Mouse (Mus musculus) large intestine, adult 2 months (tissue): ENCODE measurements around the gene As3mt. TPM values are rescaled to one million over a fixed set of nuclear protein-coding genes. Genes with fewer than 3 reads are reported as not detected.
"Not testable (repeated sequence)": the region's sequence is repeated elsewhere in the genome, so short reads cannot be mapped to it uniquely, and the experiment has no call there.

Experiments used
- DNase-seq: peaks from one replicate; pipeline ENCODE4 v3.0.0-alpha.2; 2012; ENCODE audit warnings: low read depth, low spot score
- WGBS: fragments of 180-500 bp; shearing (Covaris S2); methylation state at CpG from one replicate; pipeline ENCODE4 v1.1.7; 2018; 5-methylcytosine and 5-hydroxymethylcytosine counted together
- polyA plus RNA-seq: library from polyadenylated mRNA; depleted of rRNA; stranded (reverse); fragments of >200 nt; gene quantifications from 2 replicates; pipeline ENCODE4 v1.2.3, GENCODE M21; 2012; rRNA removed

As3mt gene
- polyA plus RNA-seq, 1 experiment, result 19.9 TPM

DNA sequence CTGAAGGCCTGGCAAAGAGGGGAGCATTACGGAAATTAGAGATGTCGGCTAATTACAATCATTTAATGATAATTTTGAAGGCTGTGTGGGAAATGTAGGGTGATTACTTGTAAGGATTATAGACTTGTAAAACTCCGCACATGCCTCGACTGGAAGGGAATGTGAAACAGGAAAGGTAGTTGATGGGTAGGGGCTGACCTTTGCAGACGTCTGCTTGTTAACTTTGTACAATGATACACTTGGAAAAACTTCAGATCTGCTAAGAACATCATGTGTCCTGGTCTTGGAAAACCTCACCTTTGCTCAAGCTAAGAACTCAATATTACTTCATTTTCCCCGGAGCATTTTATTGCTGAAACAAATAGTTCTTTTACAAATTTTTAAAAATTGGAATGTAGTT, 64.5 kb downstream of the As3mt start:
- WGBS, result 75% methylated on average over 6 of the region's 6 CpGs
- no peak for DNase-seq

DNA sequence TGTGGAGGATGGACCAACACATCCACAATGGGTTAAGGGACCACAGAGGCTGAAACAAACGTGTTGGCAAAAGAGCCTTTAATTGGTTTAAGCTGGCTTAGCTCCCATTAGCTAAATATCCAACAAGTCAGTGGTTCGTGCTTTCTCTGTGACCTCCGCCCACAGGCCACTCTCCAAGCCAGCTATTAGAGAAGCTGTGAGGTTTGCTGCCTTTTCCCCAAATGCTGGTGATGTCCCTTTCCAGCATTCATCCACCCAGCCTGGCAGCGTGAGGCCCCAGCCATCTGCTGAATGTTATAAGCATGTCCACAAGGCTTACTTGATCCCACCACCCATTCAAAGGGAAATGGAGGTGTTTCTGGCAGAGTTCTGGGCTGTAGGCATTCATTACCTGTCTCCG, 69.1 kb downstream of the As3mt start:
- WGBS, result 62% methylated on average over 5 of the region's 5 CpGs
- no peak for DNase-seq

DNA sequence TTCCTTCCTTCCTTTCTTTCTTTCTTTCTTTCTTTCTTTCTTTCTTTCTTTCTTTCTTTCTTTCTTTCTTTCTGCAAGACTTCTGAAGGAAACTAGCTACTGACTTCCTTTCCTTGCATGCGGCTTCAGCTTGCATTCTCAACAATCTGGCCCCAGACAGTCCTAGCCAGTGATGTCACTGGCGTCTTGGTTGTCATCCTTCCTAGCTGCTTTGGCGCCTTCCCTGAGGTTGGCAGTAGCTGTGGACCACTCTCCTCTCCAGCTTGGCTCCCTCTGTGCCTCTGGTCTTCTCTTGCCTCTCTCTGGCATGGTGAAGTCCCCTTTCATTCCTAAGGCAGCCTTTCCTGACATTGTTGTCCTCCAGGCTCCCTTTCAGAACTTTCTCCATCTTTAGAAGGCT, 69.6 kb downstream of the As3mt start:
- no peak for DNase-seq
- WGBS, result 79% methylated on average over 3 of the region's 3 CpGs

DNA sequence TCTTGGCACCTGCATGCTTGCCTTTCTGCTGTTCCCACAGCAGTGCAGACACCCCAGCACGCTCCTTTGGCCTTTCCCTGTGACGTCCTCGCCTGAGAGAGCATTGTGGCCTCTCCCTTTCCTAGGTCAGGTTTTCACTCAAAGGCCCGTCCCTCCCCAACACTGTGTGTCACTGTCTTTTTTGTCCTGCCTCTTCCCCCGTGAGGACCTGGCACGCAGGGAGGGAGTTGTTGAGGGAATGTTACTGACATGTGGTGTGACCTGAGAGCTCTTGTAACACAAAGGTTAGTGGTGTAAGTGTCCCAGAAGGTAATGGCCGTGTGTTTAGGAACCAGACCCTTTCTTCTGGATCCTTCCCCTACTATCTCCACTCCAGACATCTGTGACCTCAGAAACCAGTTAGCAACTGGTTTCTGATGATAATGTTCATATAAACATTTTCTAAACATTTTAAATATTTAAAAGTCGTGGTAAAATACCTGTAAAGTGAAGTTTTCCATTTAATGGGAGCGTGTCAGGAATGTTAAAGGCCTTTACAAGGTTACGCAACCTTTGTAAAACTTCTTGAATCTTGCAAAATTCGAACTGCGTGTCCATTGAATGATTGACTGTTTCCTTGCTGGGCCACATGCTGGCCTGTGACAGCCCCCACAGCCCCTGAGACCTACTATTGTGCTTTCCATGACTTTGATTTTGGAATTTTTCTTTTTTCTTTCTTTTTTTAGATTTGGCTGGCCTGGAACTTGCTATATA, 70.8 kb downstream of the As3mt start:
- no peak for DNase-seq
- 74% methylated on average over 12 of the region's 12 CpGs for WGBS

DNA sequence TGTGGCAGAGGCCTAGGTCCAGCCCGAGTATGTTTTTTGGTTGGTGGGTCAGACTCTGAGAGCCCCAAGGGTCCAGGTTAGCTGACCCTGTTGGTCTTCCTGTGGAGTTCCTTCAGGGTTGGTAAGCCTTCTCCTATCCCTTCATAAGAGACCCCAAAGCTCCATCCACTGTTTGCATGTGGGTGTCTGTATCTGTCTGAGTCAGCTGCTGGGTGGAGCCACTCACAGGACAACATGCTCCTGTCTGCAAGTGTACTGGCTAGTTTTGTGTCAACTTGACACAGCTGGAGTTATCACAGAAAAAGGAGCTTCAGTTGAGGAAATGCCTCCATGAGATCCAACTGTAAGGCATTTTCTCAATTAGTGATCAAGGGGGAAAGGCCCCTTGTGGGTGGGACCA, 71.9 kb downstream of the As3mt start:
- 95% methylated on average over 1 of the region's 1 CpGs for WGBS
- not testable (repeated sequence) for DNase-seq

DNA sequence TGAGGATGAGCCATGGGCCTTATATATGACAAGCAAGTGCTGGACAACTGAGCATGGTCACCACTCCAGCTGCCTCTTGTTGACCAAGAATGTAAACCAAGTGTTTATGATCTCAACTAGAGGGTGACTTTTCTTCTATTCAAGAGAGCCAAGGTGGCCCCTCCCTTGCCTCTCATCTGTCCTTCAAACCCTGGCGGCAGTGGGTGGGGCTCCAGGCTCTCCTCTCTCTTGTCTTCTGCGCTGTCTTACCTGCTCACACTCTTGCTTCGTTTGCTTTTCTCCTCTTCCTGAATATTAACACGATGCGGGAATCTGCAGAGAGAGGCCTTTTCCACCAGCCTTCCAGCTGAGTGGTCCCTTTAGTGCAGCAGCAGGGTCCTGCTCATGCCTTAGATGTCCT, 76.8 kb downstream of the As3mt start:
- no peak for DNase-seq
- WGBS, result 44% methylated on average over 5 of the region's 5 CpGs

DNA sequence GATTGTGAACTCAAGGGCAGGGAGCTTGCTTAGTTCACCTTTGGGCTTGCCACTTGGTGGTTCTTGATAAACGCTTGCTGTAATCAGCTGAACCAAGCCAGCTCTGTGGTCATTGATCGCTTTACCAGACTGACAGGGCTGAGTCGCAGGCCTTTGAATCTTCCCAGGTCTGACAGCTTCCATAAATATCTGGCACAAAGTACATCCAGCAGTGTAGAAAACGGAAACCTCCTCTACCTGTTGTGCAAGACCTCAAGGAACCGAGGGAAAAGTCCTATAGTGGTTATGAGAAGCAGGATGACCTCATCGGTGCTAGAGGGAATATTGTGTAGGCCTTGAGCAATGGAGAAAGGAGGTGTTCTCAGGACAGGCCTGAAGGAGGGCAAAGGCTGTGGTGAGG, 77.2 kb downstream of the As3mt start:
- no peak for DNase-seq
- 44% methylated on average over 6 of the region's 6 CpGs for WGBS

DNA sequence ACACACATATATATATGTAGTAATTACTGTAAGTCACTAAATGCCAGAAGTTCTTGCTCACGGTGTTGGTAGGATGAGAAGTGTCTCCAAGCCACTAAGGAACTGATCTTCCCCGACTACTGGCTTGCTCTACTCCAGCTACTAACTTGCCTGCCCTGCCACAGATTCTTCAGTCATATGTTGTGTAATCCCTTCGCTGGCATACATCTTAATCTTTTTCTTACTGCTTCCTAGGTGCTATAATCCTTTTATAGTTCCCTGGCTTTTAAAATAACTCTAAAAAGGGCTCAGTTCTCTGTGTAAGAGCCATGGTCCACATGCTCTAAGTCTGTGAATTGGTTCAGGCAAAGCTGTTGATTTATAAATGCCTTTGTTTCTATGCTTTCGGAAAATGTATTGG, 78.4 kb downstream of the As3mt start:
- WGBS, result 77% methylated on average over 4 of the region's 4 CpGs
- DNase-seq, result no peak

DNA sequence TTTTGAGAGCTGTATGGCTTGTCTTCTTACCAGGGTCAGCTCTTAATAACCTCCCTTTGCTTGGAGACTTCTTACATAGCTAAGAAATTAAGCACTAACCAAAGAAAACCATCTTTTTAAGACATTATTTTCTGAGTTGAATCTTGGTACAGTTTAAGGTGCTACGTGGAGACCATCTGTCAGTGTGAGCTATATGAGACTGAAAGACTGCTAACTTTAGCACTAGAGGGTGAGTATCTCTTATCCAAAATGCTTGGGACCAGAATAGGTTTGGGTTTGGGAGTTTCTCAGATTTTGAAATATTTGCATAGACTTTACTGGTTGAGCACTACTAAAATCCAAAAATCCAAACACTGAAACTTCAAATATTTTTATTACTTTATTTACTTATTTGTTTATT, 82.5 kb downstream of the As3mt start:
- WGBS, result 96% methylated on average over 1 of the region's 1 CpGs
- DNase-seq, result no peak

Other genes starting within 250 kb of the As3mt start
- 16.4 and 19.7 TPM in 2 replicates for gene Trim8, start 205.8 kb upstream of the As3mt start, polyA plus RNA-seq
- 5.6 and 7.6 TPM in 2 replicates for gene Arl3, start 134.3 kb upstream of the As3mt start, polyA plus RNA-seq
- gene Sfxn2, start 134.1 kb upstream of the As3mt start, polyA plus RNA-seq, result 1.7 and 1.8 TPM in 2 replicates
- 35.5 and 41.8 TPM in 2 replicates for gene Wbp1l, start 108.4 kb upstream of the As3mt start, polyA plus RNA-seq
- gene Cyp17a1, start 34.3 kb upstream of the As3mt start, polyA plus RNA-seq, result 0.25 and 0.82 TPM in 2 replicates
- 3.5 and 5.0 TPM in 2 replicates for gene Borcs7, start 17.6 kb upstream of the As3mt start, polyA plus RNA-seq
- 3.3 and 5.6 TPM in 2 replicates for gene Cnnm2, start 54.1 kb downstream of the As3mt start, polyA plus RNA-seq